Mouse (Mus musculus) brain, embryonic 14.5 days (tissue): ENCODE measurements around the gene Meioc.

ENCODE experiments used
- CTCF ChIP-seq: fragments of 200-500 bp; IDR thresholded peaks from 2 replicates; pipeline ENCODE4 v1.5.1; 2012; ENCODE audit warnings: inconsistent platforms, mild to moderate bottlenecking, moderate library complexity, borderline replicate concordance; ENCODE audit not compliant: insufficient read depth, insufficient read length; ENCODE audit errors: extremely low read depth
- POLR2A ChIP-seq: fragments of 200-500 bp; IDR thresholded peaks from 2 replicates; pipeline ENCODE4 v1.6.1; 2012; ENCODE audit warnings: mild to moderate bottlenecking, inconsistent platforms, borderline replicate concordance; ENCODE audit not compliant: poor library complexity, insufficient read depth, insufficient read length, severe bottlenecking; ENCODE audit errors: extremely low read depth

DNA sequence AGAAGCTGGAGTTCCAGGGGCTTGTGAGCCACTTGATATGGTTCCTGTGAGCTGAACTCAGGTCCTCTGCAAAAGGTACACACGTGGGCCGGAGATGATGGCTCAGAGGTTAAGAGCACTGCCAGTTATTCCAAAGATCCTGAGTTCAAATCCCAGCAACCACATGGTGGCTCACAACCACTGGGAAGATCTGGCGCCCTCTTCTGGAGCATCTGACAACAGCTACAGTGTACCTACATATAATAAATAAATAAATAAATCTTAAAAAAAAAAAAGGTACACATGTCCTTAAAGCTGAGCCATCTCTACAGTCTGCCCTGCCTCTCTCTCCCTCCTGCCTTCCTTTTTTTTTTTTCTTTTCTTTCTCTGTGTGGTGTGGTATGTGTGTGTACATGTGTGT lies 10.7 kb upstream of the Meioc start:
- no peak for TF ChIP-seq POLR2A
- no peak for TF ChIP-seq CTCF
